Mouse (Mus musculus): ENCODE data around the gene Trappc3.
"Not testable (repeated sequence)": the region's sequence is repeated elsewhere in the genome, so short reads cannot be mapped to it uniquely, and the experiment has no call there.

The Trappc3 gene

GRCm38 (mm10) chr4:126262119-126262807, at the start of gene Trappc3:
Gene Trappc3 (plus strand): TSS chr4:126262325.
- peak; percentile 97 for DNase-seq (ENCODE audit: low read depth)

DNA sequence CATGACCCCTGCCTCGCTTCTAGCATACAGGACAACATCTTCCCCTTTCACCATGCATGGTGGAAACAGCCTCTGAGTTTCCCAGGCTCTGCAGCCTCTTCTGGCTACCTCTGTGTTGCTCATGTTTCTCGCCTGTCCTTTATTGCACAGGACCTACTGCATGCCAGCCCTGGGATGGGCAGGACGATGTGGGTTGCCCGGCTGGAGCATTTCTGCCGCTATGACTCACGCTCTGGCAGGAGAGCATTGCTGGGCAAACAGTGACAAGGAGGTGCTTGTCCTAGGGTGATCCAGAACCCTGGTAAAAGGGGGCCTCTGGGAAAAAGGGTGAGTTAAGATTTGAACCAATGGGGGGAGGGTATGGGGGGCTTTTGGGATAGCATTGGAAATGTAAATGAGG, 44.4 kb upstream of the Trappc3 start:
- DNase-seq (ENCODE audit: low read depth): no peak

- not testable (repeated sequence) for DNase-seq (ENCODE audit: low read depth)
These were observed 42.6 kb upstream of the Trappc3 start for GRCm38 (mm10) chr4:126219540-126219939.

DNA sequence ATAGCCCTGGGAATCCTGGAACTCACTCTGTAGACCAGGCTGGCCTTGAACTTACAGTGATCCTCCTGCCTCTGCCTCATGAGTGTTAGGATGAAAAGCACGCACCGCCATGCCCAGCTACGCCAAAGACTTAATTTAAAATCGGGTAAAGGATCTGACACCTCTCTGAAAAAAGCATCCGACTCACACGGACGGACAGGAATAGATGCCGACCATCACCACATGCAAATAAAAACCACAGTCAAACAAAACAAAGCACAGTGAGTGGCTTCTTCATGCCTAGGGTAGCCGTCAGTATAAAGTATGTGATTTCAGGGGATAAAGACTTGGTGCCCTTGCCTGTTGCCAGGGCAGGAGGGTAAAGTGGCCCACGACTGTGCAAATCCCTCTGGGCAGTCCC, 42.1 kb upstream of the Trappc3 start:
- no peak for DNase-seq (ENCODE audit: low read depth)

- DNase-seq (ENCODE audit: low read depth): no peak
These were observed 39.5 kb upstream of the Trappc3 start for GRCm38 (mm10) chr4:126222631-126223030.

- DNase-seq (ENCODE audit: low read depth): no peak
These were observed 35.5 kb upstream of the Trappc3 start for GRCm38 (mm10) chr4:126226640-126227039.

DNA sequence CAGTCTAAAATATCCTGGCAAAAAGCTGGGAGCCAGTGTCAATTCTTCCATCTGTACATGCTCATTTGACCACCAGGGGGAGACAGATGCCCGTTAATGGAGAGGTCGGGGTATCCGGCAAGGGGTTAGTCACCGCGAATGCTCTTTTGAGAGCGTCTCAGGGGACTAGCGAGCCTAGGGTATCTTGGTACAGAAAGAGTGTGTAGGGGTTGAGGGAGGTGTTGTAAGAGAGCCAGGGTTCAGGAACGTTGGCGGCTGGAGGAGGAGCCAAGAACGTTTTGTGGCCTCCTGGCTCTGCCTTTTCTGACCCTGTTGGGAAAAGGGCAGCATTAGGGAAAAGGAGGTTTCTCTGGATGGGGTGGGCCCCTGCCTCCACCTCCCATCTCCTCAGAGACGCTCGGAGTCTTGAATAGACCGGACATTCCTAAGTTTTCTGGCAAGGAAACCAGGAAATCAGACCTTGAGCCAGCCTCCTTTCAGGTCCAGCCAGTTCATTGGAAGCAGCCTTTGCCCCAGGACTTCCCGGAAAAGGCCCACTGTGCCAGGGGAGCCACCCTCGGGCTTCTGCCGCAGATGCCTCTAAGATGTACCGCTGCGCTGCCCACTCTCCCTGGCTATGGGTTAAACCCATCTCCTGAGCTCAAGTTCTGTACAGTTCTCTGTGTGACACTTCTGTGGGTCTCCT, 34.9 kb upstream of the Trappc3 start:
- DNase-seq (ENCODE audit: low read depth): peak; percentile 92

- DNase-seq (ENCODE audit: low read depth): no peak
These were observed 34.0 kb upstream of the Trappc3 start for GRCm38 (mm10) chr4:126228144-126228543.

GRCm38 (mm10) chr4:126229900-126230299, 32.2 kb upstream of the Trappc3 start:
- no peak for DNase-seq (ENCODE audit: low read depth)

DNA sequence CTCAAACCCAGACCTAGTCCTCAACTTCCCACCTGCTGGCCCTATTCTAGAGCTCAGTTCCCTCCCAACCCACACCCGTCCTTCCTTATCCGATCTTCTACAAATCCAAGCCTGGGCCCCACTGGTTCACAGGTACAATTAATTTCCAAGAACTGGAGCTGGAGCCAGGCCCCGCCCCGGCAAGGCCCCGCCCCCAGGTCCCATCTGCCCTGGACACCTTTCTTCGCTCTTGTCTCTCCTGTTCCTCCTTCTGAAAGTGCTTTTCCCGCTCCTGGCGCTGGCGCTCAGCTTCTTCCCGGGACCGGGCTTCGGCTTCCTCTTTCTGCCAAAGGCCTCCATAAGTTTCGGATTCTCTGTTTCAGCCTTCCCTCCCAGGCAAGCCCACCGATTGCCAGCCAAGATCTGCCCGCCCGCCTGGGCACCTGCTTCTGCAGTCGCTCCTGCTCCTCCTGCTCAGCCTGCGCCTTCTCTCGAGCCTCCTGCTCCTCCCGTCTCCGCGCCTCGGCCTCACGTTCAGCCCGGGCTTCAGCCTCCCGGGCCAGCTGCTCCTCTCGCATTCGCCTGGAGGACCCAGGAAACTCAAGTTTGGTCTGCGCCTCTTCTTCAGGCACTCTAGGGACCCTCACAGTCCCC, 28.3 kb upstream of the Trappc3 start:
- DNase-seq (ENCODE audit: low read depth): no peak

- no peak for DNase-seq (ENCODE audit: low read depth)
These were observed 27.5 kb upstream of the Trappc3 start for GRCm38 (mm10) chr4:126234496-126235175.

DNA sequence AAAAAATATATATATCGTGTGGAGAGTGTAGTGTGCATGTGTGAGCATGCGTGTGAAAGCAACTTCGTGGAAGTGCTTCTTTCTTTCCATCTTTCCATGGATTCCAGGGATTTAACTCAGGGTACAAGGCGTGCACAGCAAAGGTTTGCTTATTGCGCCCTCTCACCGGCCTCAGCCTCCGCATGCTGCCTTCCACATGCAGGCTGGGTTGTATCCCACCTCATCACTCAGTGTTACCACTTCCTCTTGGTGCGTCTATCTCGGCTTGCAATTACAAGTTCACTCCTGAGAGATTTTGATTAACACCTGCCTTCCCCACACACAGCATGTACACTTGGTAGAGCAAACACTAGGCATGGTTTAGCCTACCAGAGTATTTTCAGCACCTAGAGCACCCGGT, 26.9 kb upstream of the Trappc3 start:
- DNase-seq (ENCODE audit: low read depth): no peak

- no peak for DNase-seq (ENCODE audit: low read depth)
These were observed 25.5 kb upstream of the Trappc3 start for GRCm38 (mm10) chr4:126236467-126237280.

DNA sequence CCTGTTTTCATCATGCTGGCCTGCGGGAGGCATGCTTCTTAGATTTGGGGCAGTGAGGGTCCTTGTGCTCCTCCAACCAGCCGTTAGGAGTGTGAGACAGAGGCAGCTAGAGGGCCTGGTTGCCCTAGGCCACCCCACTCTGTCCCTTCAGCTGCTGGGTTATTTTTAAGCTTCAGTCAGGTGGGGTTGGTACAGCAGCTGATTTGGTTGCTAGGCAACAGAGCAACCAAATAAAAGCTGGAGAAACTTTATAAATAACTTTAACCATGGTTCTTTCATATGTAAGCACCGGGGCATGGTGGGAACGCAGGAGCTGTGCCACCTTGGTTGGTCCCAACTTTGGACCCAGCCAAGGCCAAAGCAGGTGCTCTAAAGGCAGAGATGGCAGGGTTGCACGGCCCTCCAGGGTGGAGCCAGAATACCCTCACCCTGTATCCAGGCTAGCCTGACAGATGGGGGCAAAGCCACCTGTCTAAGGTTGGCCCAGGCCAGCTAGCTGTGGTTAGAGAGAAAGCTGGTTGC, 24.3 kb upstream of the Trappc3 start:
- DNase-seq (ENCODE audit: low read depth): no peak

- DNase-seq (ENCODE audit: low read depth): no peak
These were observed 22.2 kb upstream of the Trappc3 start for GRCm38 (mm10) chr4:126239862-126240475.

DNA sequence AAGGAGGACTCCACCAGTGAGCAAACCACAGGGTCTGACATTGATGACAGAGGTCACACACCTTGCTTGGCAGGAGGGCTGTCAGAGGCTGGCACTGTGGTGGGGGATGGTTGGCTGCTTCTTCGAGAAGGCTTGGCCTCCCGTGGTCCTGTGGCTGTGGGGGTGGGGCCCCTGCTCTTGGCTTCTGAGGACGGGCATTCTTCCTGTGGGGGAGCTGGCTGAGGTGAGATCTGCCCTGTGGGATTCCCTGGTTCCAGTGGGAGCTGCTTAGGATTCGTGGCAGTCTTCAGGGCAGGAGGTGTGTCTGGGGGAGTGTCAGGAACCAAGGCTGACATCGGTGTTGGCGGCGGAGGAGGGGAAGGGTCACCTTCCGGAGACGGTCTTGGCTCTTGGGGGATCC, 20.2 kb upstream of the Trappc3 start:
- DNase-seq (ENCODE audit: low read depth): no peak

GRCm38 (mm10) chr4:126242510-126242909, 19.6 kb upstream of the Trappc3 start:
- DNase-seq (ENCODE audit: low read depth): no peak

DNA sequence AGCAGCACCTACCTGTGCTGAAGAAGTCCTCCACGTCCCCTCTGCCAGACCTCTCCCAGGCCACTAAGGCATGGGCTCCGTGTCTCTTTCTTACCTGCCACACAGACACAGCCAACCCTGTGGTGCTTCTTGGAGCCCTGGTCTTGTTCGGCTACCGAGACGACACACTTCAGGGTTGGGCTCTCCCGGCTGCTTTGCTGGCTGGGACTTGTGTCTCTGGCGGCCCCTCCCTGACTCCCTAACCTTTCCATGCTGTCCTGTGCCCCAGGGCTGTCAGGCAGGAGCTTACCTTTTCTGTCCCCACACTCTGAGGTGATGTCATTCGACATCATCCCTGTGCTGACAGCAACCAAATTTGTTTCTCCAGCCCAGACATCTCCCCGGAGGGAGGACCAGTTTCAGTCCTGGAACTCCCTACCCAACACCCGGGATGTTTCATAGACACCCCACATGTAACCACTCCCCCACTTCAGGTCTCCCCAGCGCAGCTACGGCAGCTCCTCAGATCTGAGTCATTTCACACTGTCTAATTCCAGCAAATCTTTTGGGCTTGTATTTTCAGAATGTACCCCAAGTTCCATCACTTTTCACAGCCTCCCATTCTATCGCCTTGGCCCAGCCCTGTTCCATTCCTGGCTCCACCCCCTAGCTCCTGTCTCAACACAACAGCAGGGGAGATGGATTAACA, 15.8 kb upstream of the Trappc3 start:
- no peak for DNase-seq (ENCODE audit: low read depth)

DNA sequence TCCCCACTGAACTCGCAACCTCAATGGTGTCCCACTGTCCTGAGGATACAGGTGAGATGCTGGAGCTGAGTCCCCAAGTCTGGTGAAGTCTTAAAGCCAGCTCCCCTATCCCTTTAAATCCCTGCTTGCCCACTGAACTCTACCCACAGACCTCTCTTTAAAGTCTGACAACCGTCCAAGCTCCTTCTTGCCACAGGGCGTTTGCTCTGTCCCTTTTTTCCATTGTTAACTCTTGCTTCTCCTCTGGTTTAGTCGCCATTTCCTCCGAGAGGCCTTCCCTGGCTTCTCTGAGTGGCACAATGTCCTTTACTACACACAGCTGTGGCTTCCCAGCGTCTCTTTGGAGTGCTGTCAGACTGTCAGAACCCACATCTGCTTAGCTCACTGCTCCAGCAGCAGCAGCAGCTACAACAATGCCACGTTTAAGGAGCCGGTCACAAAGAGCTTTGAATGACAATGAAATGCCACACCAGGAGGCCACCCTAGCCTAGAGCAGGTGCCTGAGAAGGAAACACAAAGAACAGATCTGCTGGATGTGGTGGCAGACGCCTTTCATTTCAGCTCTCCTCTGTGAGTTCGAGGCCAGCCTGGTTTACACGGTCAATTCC, 13.8 kb upstream of the Trappc3 start:
- DNase-seq (ENCODE audit: low read depth): no peak

DNA sequence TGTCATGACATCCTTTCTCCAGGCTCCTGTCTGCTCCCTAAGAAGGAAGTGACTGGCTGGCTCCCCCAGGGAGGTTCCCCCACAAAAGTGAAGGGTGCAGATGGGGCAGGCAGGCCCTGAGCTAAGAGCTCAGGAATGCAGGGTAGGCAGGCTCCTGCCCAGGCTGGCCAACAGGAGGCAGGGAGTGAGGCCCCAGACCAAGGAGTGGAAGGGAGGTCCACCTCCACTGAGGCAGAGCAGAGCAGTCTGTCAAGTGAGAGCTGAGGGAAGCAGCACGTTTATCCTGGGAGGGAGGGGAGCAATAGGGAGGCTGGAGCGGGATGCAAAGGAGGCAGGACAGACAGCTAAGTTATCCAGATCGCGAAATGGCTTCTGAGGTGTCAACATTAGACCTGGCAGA, 11.5 kb upstream of the Trappc3 start:
- DNase-seq (ENCODE audit: low read depth): no peak

Measured in c-Kit-positive CD71-negative TER-119-negative erythroid progenitor cells, embryonic 14.5 days (primary cell).